Mouse (Mus musculus) stomach, postnatal 0 days (tissue): ENCODE measurements around the gene Hnrnpl.

Source experiments
- CTCF ChIP-seq: IDR thresholded peaks from 2 replicates; pipeline ENCODE4 v1.5.1; 2016; ENCODE audit warnings: antibody characterized with exemption, low read depth, mild to moderate bottlenecking, moderate library complexity
- EP300 ChIP-seq: optimal IDR thresholded peaks from 2 replicates; pipeline ENCODE3; 2016; ENCODE audit warnings: antibody characterized with exemption

DNA sequence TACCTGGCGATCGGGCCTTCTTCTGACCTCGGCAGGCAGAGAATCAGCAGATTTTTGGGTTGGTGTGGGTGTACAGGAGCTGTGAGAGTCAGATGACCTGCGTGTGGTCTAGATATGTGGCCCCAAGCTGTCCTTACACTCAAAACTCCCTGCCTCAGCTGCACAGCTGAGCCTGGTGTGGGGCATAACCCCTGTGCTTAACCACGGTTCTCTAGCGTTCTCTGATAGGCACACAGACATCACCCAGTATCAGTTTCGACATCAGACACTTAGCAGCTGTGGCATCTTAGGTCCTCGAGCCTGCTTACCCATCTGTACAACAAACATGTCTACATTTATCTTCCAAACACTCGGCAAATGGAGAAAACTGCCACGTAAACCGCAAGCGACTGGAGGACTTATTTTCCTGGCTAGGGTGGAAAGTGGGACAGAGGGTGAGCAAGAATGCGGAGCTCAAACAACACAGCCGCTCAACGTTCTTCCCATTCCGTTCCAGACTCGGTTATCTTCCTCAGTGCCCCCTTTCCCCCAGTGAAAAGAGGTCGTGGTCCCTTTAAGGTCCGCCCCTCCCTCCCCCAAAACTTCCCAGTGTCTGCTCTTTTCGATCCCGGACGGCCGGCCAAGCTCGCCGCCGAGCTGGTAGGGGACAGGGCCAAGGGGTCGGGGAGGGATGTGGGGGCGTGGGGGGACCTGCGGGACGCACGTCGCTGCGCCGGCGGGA, at the start of gene Hnrnpl:
- no peak for TF ChIP-seq EP300
- TF ChIP-seq CTCF = no peak
